Mouse (Mus musculus) heart, postnatal 0 days (tissue): Measurements from ENCODE around the gene Hoxa11. TPM values are rescaled to one million over a fixed set of nuclear protein-coding genes. Genes with fewer than 3 reads are reported as not detected.

Experiments
- ATAC-seq: fragments of 200-750 bp; cut with Nextera tagmentation; 2 replicates; pipeline ENCODE4 v1.8.0; 2017; ENCODE audit warnings: low read depth, moderate number of reproducible peaks, moderate library complexity; ENCODE audit not compliant: insufficient read depth
- DNase-seq: peaks from one replicate; pipeline ENCODE4 v3.0.0-alpha.2; 2016; ENCODE audit warnings: low spot score
- H3K27ac ChIP-seq: fragments of 300-500 bp; sonication (generic); 2 replicates; pipeline ENCODE4 v1.5.1; 2014; ENCODE audit warnings: low read depth, mild to moderate bottlenecking
- H3K27me3 ChIP-seq: fragments of 300-500 bp; sonication (generic); 2 replicates; pipeline ENCODE4 v1.6.1; 2014; ENCODE audit warnings: low read length, mixed read lengths; ENCODE audit not compliant: control insufficient read depth, insufficient read depth
- H3K36me3 ChIP-seq: fragments of 300-500 bp; sonication (generic); replicated peaks from 2 replicates; pipeline ENCODE4 v1.6.1; 2014; ENCODE audit warnings: low read length, mixed read lengths; ENCODE audit not compliant: control insufficient read depth, insufficient read depth
- H3K4me1 ChIP-seq: fragments of 300-500 bp; sonication (generic); 2 replicates; pipeline ENCODE4 v1.6.1; 2014; ENCODE audit warnings: antibody characterized with exemption; ENCODE audit not compliant: control insufficient read depth, insufficient read depth
- H3K4me2 ChIP-seq: fragments of 300-500 bp; sonication (generic); 2 replicates; pipeline ENCODE4 v1.6.1; 2014; ENCODE audit warnings: low read depth, mild to moderate bottlenecking, low read length, moderate library complexity
- H3K4me3 ChIP-seq: fragments of 300-500 bp; sonication (generic); 2 replicates; pipeline ENCODE4 v1.5.1; 2014; ENCODE audit warnings: low read depth, low read length
- H3K9ac ChIP-seq: fragments of 300-500 bp; sonication (generic); replicated peaks from 2 replicates; pipeline ENCODE4 v1.6.1; 2014; ENCODE audit warnings: low read depth, low read length, mixed read lengths
- H3K9me3 ChIP-seq: fragments of 300-500 bp; sonication (generic); replicated peaks from 2 replicates; pipeline ENCODE4 v1.6.1; 2016; ENCODE audit warnings: low read length; ENCODE audit not compliant: control insufficient read depth
- CTCF ChIP-seq: IDR thresholded peaks from 2 replicates; pipeline ENCODE4 v1.5.1; 2016; ENCODE audit warnings: antibody characterized with exemption, control low read depth, low read depth
- EP300 ChIP-seq: IDR thresholded peaks from 2 replicates; pipeline ENCODE4 v1.6.1; 2016; ENCODE audit warnings: antibody characterized with exemption, low read depth
- WGBS: fragments of 180-500 bp; shearing (Covaris S2); extraction: QIAGEN DNeasy Blood & Tissue Kit; methylation state at CpG from one replicate; pipeline ENCODE4 v1.1.7; 2014; 5-methylcytosine and 5-hydroxymethylcytosine counted together
- polyA plus RNA-seq: library from polyadenylated mRNA; unstranded; fragments of >200 nt; fragmentation: Nextera tagmentation; extraction: Ambion mirVana; gene quantifications from 2 replicates; pipeline ENCODE4 v1.2.1, GENCODE M21; 2015
- total RNA-seq: library from RNA; depleted of rRNA; stranded (reverse); fragments of >200 nt; gene quantifications from 2 replicates; pipeline ENCODE4 v1.2.3, GENCODE M21; 2014; ENCODE audit warnings: low replicate concordance

The Hoxa11 gene
- total and polyA plus RNA-seq, 2 experiments from 2014 or later, result 0.11 TPM; not detected in 1

- no peak overlapping the region for H3K4me2 ChIP-seq
- H3K27me3 ChIP-seq, result peaks cover 99% of the 10 kb centered on the region
- H3K4me3 ChIP-seq, result peak overlapping the region; percentile 19; the same call in 1 of the 2 replicates
- no peak overlapping the region for H3K27ac ChIP-seq
- no peak for ATAC-seq
- 1% methylated on average over 60 of the region's 68 CpGs for WGBS
- H3K4me1 ChIP-seq, result no peaks in the 10 kb centered on the region
- H3K36me3 ChIP-seq, result no peaks in the 10 kb centered on the region
- no peaks in the 10 kb centered on the region for H3K9me3 ChIP-seq
- H3K9ac ChIP-seq, result no peak overlapping the region
- no peak for TF ChIP-seq CTCF
- no peak for TF ChIP-seq EP300
- DNase-seq, result no peak
Observed at GRCm38 (mm10) chr6:52234428-52235140, 11.0 kb downstream of the Hoxa11 start.

- Histone ChIP-seq H3K4me1 (no peaks in the 10 kb centered on the region), H3K27ac (no peak overlapping the region), H3K27me3 (peaks cover 99% of the 10 kb centered on the region), H3K9ac (no peak overlapping the region), H3K36me3 (no peaks in the 10 kb centered on the region), H3K9me3 (no peaks in the 10 kb centered on the region), H3K4me3 (peak overlapping the region; percentile 19; the same call in 1 of the 2 replicates), H3K4me2 (no peak overlapping the region; the same call in 1 of the 2 replicates)
- no peak for DNase-seq
- 2% methylated on average over 66 of the region's 70 CpGs for WGBS
- TF ChIP-seq EP300 (no peak), CTCF (no peak)
- peak; percentile 30; the same call in 1 of the 2 replicates for ATAC-seq
Observed at GRCm38 (mm10) chr6:52233546-52234427, 11.8 kb downstream of the Hoxa11 start.

GRCm38 (mm10) chr6:52232984-52233545 is 12.5 kb downstream of the Hoxa11 start:
- Histone ChIP-seq H3K4me1 (no peaks in the 10 kb centered on the region), H3K27me3 (peaks cover 98% of the 10 kb centered on the region), H3K4me2 (no peak overlapping the region), H3K4me3 (0 out of 2 replicates have a peak overlapping the region, but pooled peaks have one; percentile 6), H3K27ac (no peak overlapping the region), H3K9ac (no peak overlapping the region), H3K36me3 (no peaks in the 10 kb centered on the region), H3K9me3 (no peaks in the 10 kb centered on the region)
- no peak for DNase-seq
- ATAC-seq, result no peak
- TF ChIP-seq CTCF, result no peak
- no peak for TF ChIP-seq EP300
- 2% methylated on average over 23 of the region's 23 CpGs for WGBS

GRCm38 (mm10) chr6:52232568-52232965 is 13.0 kb downstream of the Hoxa11 start:
- 1% methylated on average over 18 of the region's 18 CpGs for WGBS
- H3K4me2 ChIP-seq, result no peak overlapping the region
- H3K27ac ChIP-seq, result no peak overlapping the region
- H3K36me3 ChIP-seq, result no peaks in the 10 kb centered on the region
- peaks cover 98% of the 10 kb centered on the region for H3K27me3 ChIP-seq
- no peak overlapping the region for H3K9ac ChIP-seq
- ATAC-seq (no peak), DNase-seq (no peak)
- TF ChIP-seq EP300, result no peak
- TF ChIP-seq CTCF, result no peak
- 0 out of 2 replicates have a peak overlapping the region, but pooled peaks have one; percentile 6 for H3K4me3 ChIP-seq
- no peaks in the 10 kb centered on the region for H3K9me3 ChIP-seq
- no peaks in the 10 kb centered on the region for H3K4me1 ChIP-seq

GRCm38 (mm10) chr6:52231885-52232567 is 13.6 kb downstream of the Hoxa11 start:
- Histone ChIP-seq H3K9ac (no peak overlapping the region), H3K4me1 (no peaks in the 10 kb centered on the region), H3K36me3 (no peaks in the 10 kb centered on the region), H3K27me3 (peaks cover 98% of the 10 kb centered on the region), H3K4me2 (no peak overlapping the region), H3K4me3 (0 out of 2 replicates have a peak overlapping the region, but pooled peaks have one; percentile 6), H3K9me3 (no peaks in the 10 kb centered on the region), H3K27ac (no peak overlapping the region)
- TF ChIP-seq CTCF, result no peak
- TF ChIP-seq EP300, result no peak
- ATAC-seq (no peak), DNase-seq (no peak)
- WGBS, result 3% methylated on average over 18 of the region's 18 CpGs
